ENCODE assay signal across 9 mouse cellular contexts in genomic region chr11:116329314-116330210, GRCm38 (mm10). TPM values are rescaled to one million over a fixed set of nuclear protein-coding genes. Genes with fewer than 3 reads are reported as not detected.
DNase-seq lines count a peak whose midpoint lies in the region; ATAC-seq and TF ChIP-seq lines count a peak whose summit lies in the region.
"Had no signal": no experiment of that assay in that cellular context is flagged by ENCODE, and none has a peak within 500 bp of the region (broad histone marks: within the 10 kb centered on the region; RNA-seq: fewer than 3 reads in every experiment).

No protein-coding gene starts in this region.

- peak overlapping the region; percentile 42; the same call in 1 of the 2 replicates for H3K9ac ChIP-seq in heart, embryonic 16.5 days (ENCODE audit: low read length)

- no peak for TF ChIP-seq POLR2A in kidney, adult 2 months (IDR thresholded peaks at IDR 0.05; ENCODE audit: low read depth, low read length)

- no peak overlapping the region for H3K27ac ChIP-seq in heart, embryonic 16.5 days (ENCODE audit: low read length)
- no peak overlapping the region for H3K27ac ChIP-seq in kidney, adult 2 months (ENCODE audit: insufficient read depth, low read depth, low read length)

- no peaks in the 10 kb centered on the region for H3K36me3 ChIP-seq in heart, embryonic 16.5 days (ENCODE audit: control insufficient read depth, insufficient read depth)
- no peaks in the 10 kb centered on the region for H3K36me3 ChIP-seq in kidney, adult 2 months (ENCODE audit: control insufficient read depth, insufficient read depth, low read length)
- H3K36me3 ChIP-seq: G1E had no signal

- peaks cover 3% of the 10 kb centered on the region; the same call in 1 of the 2 replicates for H3K4me1 ChIP-seq in heart, embryonic 16.5 days (ENCODE audit: control insufficient read depth, insufficient read depth, low read length)
- peaks cover 11% of the 10 kb centered on the region; the same call in 1 of the 2 replicates for H3K4me1 ChIP-seq in kidney, adult 2 months (ENCODE audit: control insufficient read depth, insufficient read depth, low read length)

- H3K9me3 ChIP-seq in heart, embryonic 16.5 days (replicated peaks; ENCODE audit: control insufficient read depth, low read length): no peaks in the 10 kb centered on the region
- H3K9me3 ChIP-seq: G1E had no signal

- TF ChIP-seq CTCF in kidney, adult 2 months (conservative IDR thresholded peaks at IDR 0.05; ENCODE audit: insufficient read depth, insufficient read length, low read depth, low read length): no peak

- DNase-seq in heart, adult 18-20 months: no peak
- peak; percentile 86 for DNase-seq in ZHBTc4 (ENCODE audit: low read depth, low spot score)
- DNase-seq in kidney, adult 2 months: peak; percentile 71
- DNase-seq in lung, postnatal 4 days: peak; percentile 52 to 65
- no peak for DNase-seq in spleen, postnatal 4 days (ENCODE audit: low spot score in 2 of 2)
- no peak for DNase-seq in gastrocnemius, postnatal 36 days
- DNase-seq in urinary bladder, postnatal 25 days (ENCODE audit: low spot score): no peak

- 54% methylated on average over 18 of the region's 18 CpGs for WGBS in heart, embryonic 16.5 days
- WGBS in kidney, adult 2 months: 40% methylated on average over 18 of the region's 18 CpGs

- no peak overlapping the region for H3K4me3 ChIP-seq in heart, embryonic 16.5 days (ENCODE audit: low read length)
- no peak overlapping the region for H3K4me3 ChIP-seq in kidney, adult 2 months (ENCODE audit: insufficient read depth, low read depth, low read length)

- intact Hi-C loops in gastrocnemius, postnatal 36 days (cut with DNase I): no loop called here

- no peak overlapping the region for H3K4me2 ChIP-seq in heart, embryonic 16.5 days (ENCODE audit: low read depth, low read length)

- peak; percentile 30; the same call in 1 of the 2 replicates for ATAC-seq in heart, embryonic 16.5 days (replicated peaks; ENCODE audit: extremely low read depth, insufficient read depth, low FRiP score)

- peaks cover 17% of the 10 kb centered on the region for H3K27me3 ChIP-seq in heart, embryonic 16.5 days (ENCODE audit: control insufficient read depth, insufficient read depth, low read length)
- no peaks in the 10 kb centered on the region for H3K27me3 ChIP-seq in kidney, adult 2 months (replicated peaks; ENCODE audit: control insufficient read depth, insufficient read depth, low read length)

RNA-seq across cellular contexts. Expression of gene Foxj1, which starts 5.6 kb away (rescaled TPM):
- 2.0 and 4.3 TPM in 2 replicates for polyA plus RNA-seq in heart, embryonic 16.5 days (2015; fragmentation: Nextera tagmentation; extraction: Ambion mirVana)
- 1 to 10 TPM in 1 of 2 experiments, not detected in 1; 2.2 TPM for total RNA-seq in heart, adult 18-20 months (2021)
- 0.80 and 1.0 TPM in 2 replicates for polyA plus RNA-seq in kidney, adult 2 months (2012; rRNA removed)
- not detected for total RNA-seq in gastrocnemius, postnatal 36 days (2021)

RNA-seq across cellular contexts. Expression of gene Exoc7, which starts 22.5 kb away (rescaled TPM):
- polyA plus RNA-seq in heart, embryonic 16.5 days (2015; fragmentation: Nextera tagmentation; extraction: Ambion mirVana): 50.2 and 54.6 TPM in 2 replicates
- 10 to 100 TPM; 50.2 to 55.4 TPM for total RNA-seq in heart, adult 18-20 months (2021)
- polyA plus RNA-seq in kidney, adult 2 months (2012; rRNA removed): 33.2 and 33.5 TPM in 2 replicates
- total RNA-seq in gastrocnemius, postnatal 36 days (2021): 10 to 100 TPM; 85.9 to 94.8 TPM

RNA-seq across cellular contexts. Expression of gene Galr2, which starts 48.8 kb away (rescaled TPM):
- 0.11 and 0.20 TPM in 2 replicates for polyA plus RNA-seq in heart, embryonic 16.5 days (2015; fragmentation: Nextera tagmentation; extraction: Ambion mirVana)
- total RNA-seq in heart, adult 18-20 months (2021): not detected
- polyA plus RNA-seq in kidney, adult 2 months (2012; rRNA removed): 3.3 and 5.3 TPM in 2 replicates
- total RNA-seq in gastrocnemius, postnatal 36 days (2021): under 1 TPM; 0.12 to 0.31 TPM
- polyA plus RNA-seq: G1E had no signal

RNA-seq across cellular contexts. Expression of gene Srp68, which starts 55.5 kb away (rescaled TPM):
- polyA plus RNA-seq in heart, embryonic 16.5 days (2015; fragmentation: Nextera tagmentation; extraction: Ambion mirVana): 65.9 and 72.3 TPM in 2 replicates
- total RNA-seq in heart, adult 18-20 months (2021): 10 to 100 TPM; 59.0 to 67.2 TPM
- 53.7 and 53.8 TPM in 2 replicates for polyA plus RNA-seq in kidney, adult 2 months (2012; rRNA removed)
- 10 to 100 TPM; 72.1 to 83.1 TPM for total RNA-seq in gastrocnemius, postnatal 36 days (2021)

Comparison
In these comparisons a context has a peak if more than half of its experiments do, and no peak if none do; other contexts are left out.
1. DNase-seq: peak in ZHBTc4 (single experiment), kidney, adult 2 months (single experiment) and lung, postnatal 4 days (2 of 2); none in heart, adult 18-20 months (0 of 2), spleen, postnatal 4 days (0 of 2), gastrocnemius, postnatal 36 days (0 of 2) and urinary bladder, postnatal 25 days (single experiment).